Mouse (Mus musculus) ES-E14 (cell line): ENCODE data around the gene Clec10a. TPM values are rescaled to one million over a fixed set of nuclear protein-coding genes. Genes with fewer than 3 reads are reported as not detected.
"Not testable (repeated sequence)": the region's sequence is repeated elsewhere in the genome, so short reads cannot be mapped to it uniquely, and the experiment has no call there.

Experiments
- DNase-seq: peaks from one replicate; pipeline ENCODE4 v3.0.0-alpha.2; 2013; ENCODE audit warnings: low read depth, low spot score
- H3K27ac ChIP-seq: 2 replicates; pipeline ENCODE4 v1.5.1; 2012; ENCODE audit warnings: low read depth, mild to moderate bottlenecking, low read length, moderate library complexity, mixed read lengths; ENCODE audit not compliant: poor library complexity, insufficient read depth, severe bottlenecking
- H3K36me3 ChIP-seq: 2 replicates; pipeline ENCODE4 v1.6.1; 2012; ENCODE audit warnings: mild to moderate bottlenecking, low read length, moderate library complexity, mixed read lengths; ENCODE audit not compliant: control insufficient read depth, poor library complexity, insufficient read depth, severe bottlenecking
- H3K4me1 ChIP-seq, 2 experiments: fragments of 150-350 bp in 1 of 2; sonication (generic) in 1 of 2; 2 replicates each; pipeline ENCODE4 v1.6.1; 2012; ENCODE audit warnings: low read length in 2 of 2, mild to moderate bottlenecking in 1 of 2, mixed read lengths in 1 of 2; ENCODE audit not compliant: control insufficient read depth in 2 of 2, insufficient read depth in 2 of 2, poor library complexity in 1 of 2
- H3K4me3 ChIP-seq, 2 experiments: fragments of 150-350 bp in 1 of 2; sonication (generic) in 1 of 2; 2 replicates each; pipeline ENCODE4 v1.5.1; 2012; ENCODE audit warnings: low read length in 2 of 2, low read depth in 1 of 2, mild to moderate bottlenecking in 1 of 2, mixed read lengths in 1 of 2; ENCODE audit not compliant: insufficient read depth in 1 of 2, poor library complexity in 1 of 2, severe bottlenecking in 1 of 2
- H3K9ac ChIP-seq: 2 replicates; pipeline ENCODE4 v1.6.1; 2012; ENCODE audit warnings: low read depth, mild to moderate bottlenecking, low read length, mixed read lengths; ENCODE audit not compliant: poor library complexity, insufficient read depth, severe bottlenecking
- H3K9me3 ChIP-seq: fragments of 150-350 bp; sonication (generic); 2 replicates; pipeline ENCODE4 v1.6.1; 2012; ENCODE audit warnings: low read depth, mild to moderate bottlenecking, low read length; ENCODE audit not compliant: control insufficient read depth, insufficient read depth
- CHD2 ChIP-seq: IDR thresholded peaks from 2 replicates; pipeline ENCODE4 v1.6.1; 2014; ENCODE audit warnings: mild to moderate bottlenecking, low read depth, low read length, inconsistent platforms
- HCFC1 ChIP-seq: IDR thresholded peaks from 2 replicates; pipeline ENCODE4 v1.6.1; 2012; ENCODE audit warnings: low read length, inconsistent platforms, borderline replicate concordance; ENCODE audit not compliant: insufficient read depth
- MAFK ChIP-seq: IDR thresholded peaks from 2 replicates; pipeline ENCODE4 v1.6.1; 2014; ENCODE audit warnings: mild to moderate bottlenecking, low read depth, low read length, inconsistent platforms; ENCODE audit not compliant: insufficient read depth
- ZC3H11A ChIP-seq: IDR thresholded peaks from 2 replicates; pipeline ENCODE4 v1.6.1; 2012; ENCODE audit warnings: low read depth, mild to moderate bottlenecking, inconsistent platforms, low read length, borderline replicate concordance
- ZNF384 ChIP-seq: IDR thresholded peaks from 2 replicates; pipeline ENCODE4 v1.6.1; 2012; ENCODE audit warnings: low read depth, low read length, inconsistent platforms
- in situ Hi-C, 2 experiments: fragments of 600-800 bp; cut with MboI; formaldehyde crosslinking; loops; one replicate each; pipeline ENCODE4 v1.15.1; 2025; ENCODE audit warnings: low sequenced_read_pairs in 2 of 2, inconsistent platforms in 1 of 2; ENCODE audit not compliant: unreplicated experiment in 2 of 2
- total RNA-seq: library from RNA; depleted of rRNA; stranded (reverse); fragments of 300-350 nt; gene quantifications from 2 replicates; pipeline ENCODE4 v1.2.3, GENCODE M21; 2012

The Clec10a gene
- total RNA-seq, 1 experiment, result 2.1 TPM

DNA sequence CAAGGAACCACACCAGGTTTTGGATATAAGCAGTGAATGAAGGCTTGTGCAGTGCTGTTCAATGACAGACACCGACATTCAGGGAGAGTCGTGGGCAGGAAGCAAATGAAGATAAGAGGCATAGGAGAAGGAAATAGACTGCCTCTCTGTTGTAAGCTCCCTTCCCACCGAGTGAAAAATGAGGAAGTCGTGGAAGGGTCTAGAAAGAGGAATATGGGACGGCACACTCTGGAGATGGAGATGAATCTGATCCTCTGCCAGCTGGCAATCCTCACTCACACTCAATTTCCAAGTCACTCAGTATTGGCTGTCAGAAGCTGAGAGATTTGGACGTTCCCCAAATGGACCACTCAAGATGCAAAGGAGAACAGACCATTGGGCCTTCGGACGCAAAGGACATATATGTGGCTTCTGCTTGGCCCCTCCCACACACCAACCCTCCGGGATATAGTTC, 26.0 kb upstream of the Clec10a start, which contains the start of gene Mgl2:
Gene Mgl2, plus strand, starts transcription at position 404 of the 454 bp plus-strand sequence.
- Histone ChIP-seq H3K4me3 (no peak within 1 kb of the TSS), H3K27ac (no peak within 1 kb of the TSS), H3K4me1 (no peaks in the 10 kb centered on the region), H3K9ac (no peak within 1 kb of the TSS), H3K9me3 (no peaks in the 10 kb centered on the region), H3K36me3 (no peaks in the 10 kb centered on the region)
- no peak for DNase-seq
- in situ Hi-C loops, result no loop called here
- no peak for TF ChIP-seq ZC3H11A
- TF ChIP-seq ZNF384, result no peak
- TF ChIP-seq HCFC1, result no peak
- no peak for TF ChIP-seq MAFK
- no peak for TF ChIP-seq CHD2

DNA sequence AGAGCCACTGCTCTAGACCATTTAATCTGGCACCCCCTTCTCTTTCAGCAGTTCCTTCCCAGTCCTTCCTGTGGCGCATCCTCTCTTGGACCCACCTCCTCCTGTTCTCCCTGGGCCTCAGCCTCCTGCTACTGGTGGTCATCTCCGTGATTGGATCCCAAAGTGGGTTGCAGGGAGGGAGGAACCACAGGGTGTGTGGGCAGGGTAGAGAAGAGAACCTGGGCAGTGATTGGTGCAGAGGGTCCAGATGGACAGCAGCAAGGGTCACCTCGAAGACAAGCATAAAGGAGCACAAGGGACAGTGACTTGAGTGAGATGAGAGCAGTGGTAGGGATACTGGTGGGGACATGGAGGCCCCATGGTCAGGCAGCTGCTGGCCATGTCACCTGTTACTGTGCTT, 21.0 kb upstream of the Clec10a start:
- H3K4me3 ChIP-seq, DNase-seq, H3K36me3 ChIP-seq, H3K4me1 ChIP-seq, H3K9ac ChIP-seq, H3K27ac ChIP-seq, in situ Hi-C loops, H3K9me3 ChIP-seq: not testable (repeated sequence)

DNA sequence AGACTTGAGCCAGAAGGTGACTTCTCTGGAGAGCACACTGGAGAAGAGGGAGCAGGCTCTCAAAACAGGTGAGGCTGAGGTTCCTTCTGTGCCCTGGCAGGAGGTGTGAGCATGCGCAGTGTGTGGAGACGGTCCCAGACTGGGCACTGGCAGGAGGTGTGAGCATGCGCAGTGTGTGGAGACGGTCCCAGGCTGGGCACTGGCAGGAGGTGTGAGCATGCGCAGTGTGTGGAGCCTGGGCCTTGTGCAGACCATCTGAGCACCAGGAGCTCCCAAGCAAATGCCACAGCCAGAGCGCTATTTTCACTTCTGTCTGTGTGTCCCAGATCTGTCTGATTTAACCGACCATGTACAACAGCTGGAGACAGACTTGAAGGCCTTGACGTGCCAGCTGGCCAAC, 20.1 kb upstream of the Clec10a start:
- H3K4me1 ChIP-seq, H3K36me3 ChIP-seq, H3K27ac ChIP-seq, in situ Hi-C loops, H3K9ac ChIP-seq, DNase-seq, H3K9me3 ChIP-seq, H3K4me3 ChIP-seq: not testable (repeated sequence)

DNA sequence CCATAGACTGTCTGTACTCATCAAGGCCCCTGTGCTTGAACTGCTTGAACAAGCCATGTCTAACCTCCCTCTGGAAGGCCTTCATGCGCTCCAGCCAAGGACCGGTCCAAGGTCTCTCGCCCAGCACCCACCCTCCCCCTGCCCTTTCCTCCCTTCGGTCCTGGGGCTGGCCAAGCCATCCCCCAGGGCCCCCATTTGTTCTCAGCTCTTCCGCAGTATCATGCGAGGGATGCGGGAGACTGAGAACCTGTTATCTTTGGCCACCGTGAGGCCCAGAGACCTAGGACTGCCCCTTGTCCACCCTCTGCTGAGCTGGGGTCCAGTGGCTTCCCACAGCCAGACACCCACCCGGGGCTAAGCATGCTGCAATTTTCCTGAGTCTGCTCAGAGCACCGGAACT, 16.8 kb upstream of the Clec10a start:
- TF ChIP-seq ZC3H11A (no peak), MAFK (no peak), ZNF384 (no peak), CHD2 (no peak), HCFC1 (no peak)
- no peak overlapping the region for H3K27ac ChIP-seq
- H3K9ac ChIP-seq, result no peak overlapping the region
- H3K4me1 ChIP-seq, result no peaks in the 10 kb centered on the region
- in situ Hi-C loops, result no loop called here
- H3K9me3 ChIP-seq, result no peaks in the 10 kb centered on the region
- no peak for DNase-seq
- H3K4me3 ChIP-seq, result no peak overlapping the region
- no peaks in the 10 kb centered on the region for H3K36me3 ChIP-seq

DNA sequence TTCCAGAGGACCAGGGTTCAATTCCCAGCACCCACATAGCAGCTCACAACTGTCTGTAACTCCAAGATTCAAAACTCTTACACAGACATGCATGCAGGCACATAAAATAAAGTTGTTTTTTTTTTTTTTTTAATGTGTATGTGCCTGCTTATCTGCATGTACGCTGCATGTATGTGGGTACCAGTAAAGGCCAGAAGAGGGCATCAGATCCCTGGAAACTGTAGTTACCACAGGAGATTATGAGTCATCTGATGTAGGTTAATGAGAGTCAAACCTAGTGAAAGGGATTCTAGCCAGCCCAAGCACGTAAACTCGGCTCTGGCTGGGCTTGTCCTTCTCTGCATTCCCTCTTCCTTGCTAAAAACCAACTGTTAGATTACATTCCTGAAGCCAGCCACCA, 4.9 kb upstream of the Clec10a start:
- TF ChIP-seq ZNF384 (peak; percentile 79), HCFC1 (no peak), ZC3H11A (no peak), CHD2 (no peak), MAFK (no peak)
- H3K27ac ChIP-seq, result no peak overlapping the region
- in situ Hi-C loops, result no loop called here
- H3K9me3 ChIP-seq, result no peaks in the 10 kb centered on the region
- no peak for DNase-seq
- no peaks in the 10 kb centered on the region for H3K4me1 ChIP-seq
- H3K9ac ChIP-seq, result no peak overlapping the region
- H3K4me3 ChIP-seq, result no peak overlapping the region
- H3K36me3 ChIP-seq, result no peaks in the 10 kb centered on the region
